Mouse (Mus musculus): ENCODE measurements around the gene Sh2b1.

DNA sequence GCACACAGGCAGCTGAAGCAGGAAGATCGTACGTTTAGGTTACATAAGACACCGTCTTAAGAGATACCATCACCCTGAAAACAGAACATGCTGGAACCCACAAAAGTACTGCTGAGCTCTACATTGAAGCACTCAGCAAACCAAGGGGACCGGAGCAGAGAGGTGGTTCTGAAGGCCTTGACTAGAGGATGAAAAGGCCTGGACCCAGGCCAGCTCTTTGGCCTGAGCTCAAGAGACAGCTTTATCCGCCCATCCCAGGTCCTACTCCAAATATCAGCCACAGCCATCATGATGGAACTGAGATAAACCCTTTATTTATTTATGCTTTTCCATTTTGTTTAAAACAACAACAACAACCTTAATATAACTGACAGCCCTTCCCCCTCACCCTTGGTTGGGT, 8.5 kb downstream of the Sh2b1 start:
- TF ChIP-seq POLR2A (IDR thresholded peaks at IDR 0.05; ENCODE audit: insufficient read depth, low read depth, low read length) (no peak), CTCF (IDR thresholded peaks at IDR 0.05; ENCODE audit: insufficient read depth, low read depth, low read length) (no peak)

Measured in olfactory bulb, adult 2 months (tissue).